ENCODE assay signal across 7 mouse cellular contexts in genomic region chr11:103132576-103133455, GRCm38 (mm10). TPM values are rescaled to one million over a fixed set of nuclear protein-coding genes. Genes with fewer than 3 reads are reported as not detected.
DNase-seq lines count a peak whose midpoint lies in the region; ATAC-seq lines count a peak whose summit lies in the region.

No protein-coding gene starts in this region.

- peak overlapping the region; percentile 98 for H3K9ac ChIP-seq in intestine, embryonic 15.5 days

- H3K27ac ChIP-seq in intestine, embryonic 15.5 days, result peak overlapping the region; percentile 96
- peak overlapping the region; percentile 100 for H3K27ac ChIP-seq in midbrain, embryonic 10.5 days (replicated peaks)

- H3K36me3 ChIP-seq in intestine, embryonic 15.5 days, result no peaks in the 10 kb centered on the region
- peaks cover 4% of the 10 kb centered on the region; the same call in 1 of the 2 replicates for H3K36me3 ChIP-seq in midbrain, embryonic 10.5 days

- intact Hi-C loops in gastrocnemius, postnatal 36 days (cut with DNase I), result loop anchor here (1.0 kb wide), 1 partner anchor 17 kb away; the partner anchor contains the start of gene Hexim1
- intact Hi-C loops in left cerebral cortex, postnatal 25 days (cut with DNase I), result loop anchor here (1.0 kb wide), 1 partner anchor 17 kb away; the partner anchor contains the start of gene Hexim1

- peaks cover 20% of the 10 kb centered on the region for H3K4me1 ChIP-seq in intestine, embryonic 15.5 days (replicated peaks)
- peaks cover 32% of the 10 kb centered on the region for H3K4me1 ChIP-seq in midbrain, embryonic 10.5 days

- ATAC-seq in intestine, embryonic 15.5 days, result peak; percentile 95

- WGBS in intestine, embryonic 15.5 days, result under 1% methylated on average over 58 of the region's 58 CpGs
- under 1% methylated on average over 54 of the region's 58 CpGs for WGBS in midbrain, embryonic 10.5 days

- peak overlapping the region; percentile 75 for H3K4me3 ChIP-seq in intestine, embryonic 15.5 days (replicated peaks)
- H3K4me3 ChIP-seq in midbrain, embryonic 10.5 days, result peak overlapping the region; percentile 93

- DNase-seq in adrenal gland, adult 2 months, result peak; percentile 100
- peak; percentile 100 for DNase-seq in embryo, embryonic 11.5 days (ENCODE audit: low read depth, low spot score)
- peak; percentile 100 for DNase-seq in gastrocnemius, postnatal 36 days
- DNase-seq in left cerebral cortex, postnatal 25 days (ENCODE audit: low spot score in 2 of 2), result peak; percentile 100
- peak; percentile 99 for DNase-seq in midbrain, embryonic 10.5 days (ENCODE audit: low spot score)
- peak; percentile 100 for DNase-seq in right cerebral cortex, postnatal 4 days

- H3K9me3 ChIP-seq in intestine, embryonic 15.5 days, result no peaks in the 10 kb centered on the region
- H3K9me3 ChIP-seq in midbrain, embryonic 10.5 days (replicated peaks), result no peaks in the 10 kb centered on the region

- peak overlapping the region; percentile 67 for H3K4me2 ChIP-seq in intestine, embryonic 15.5 days (replicated peaks)

- H3K27me3 ChIP-seq in intestine, embryonic 15.5 days (replicated peaks), result no peaks in the 10 kb centered on the region
- no peaks in the 10 kb centered on the region for H3K27me3 ChIP-seq in midbrain, embryonic 10.5 days (ENCODE audit: low read depth, poor library complexity, severe bottlenecking)

RNA-seq across cellular contexts. Expression of gene Hexim2, which starts 0.6 kb away (rescaled TPM):
- 1 to 10 TPM; 2.8 to 7.0 TPM for total RNA-seq in adrenal gland, adult 2 months (2021)
- 3.3 and 4.5 TPM in 2 replicates for polyA plus RNA-seq in adrenal gland, adult 2 months (2012; rRNA removed)
- total RNA-seq in gastrocnemius, postnatal 36 days (2021), result 1 to 10 TPM; 2.1 to 2.9 TPM
- 7.9 and 8.8 TPM in 2 replicates for polyA plus RNA-seq in intestine, embryonic 15.5 days (2015; fragmentation: Nextera tagmentation; extraction: Ambion mirVana)
- total RNA-seq in left cerebral cortex, postnatal 25 days (2021), result 10 to 100 TPM; 11.7 to 13.6 TPM
- 7.8 and 8.2 TPM in 2 replicates for polyA plus RNA-seq in midbrain, embryonic 10.5 days (2016; fragmentation: Nextera tagmentation; extraction: Ambion mirVana)

RNA-seq across cellular contexts. Expression of gene Hexim1, which starts 16.8 kb away (rescaled TPM):
- total RNA-seq in adrenal gland, adult 2 months (2021), result 10 to 100 TPM; 70.9 to 83.7 TPM
- 15.7 and 16.5 TPM in 2 replicates for polyA plus RNA-seq in adrenal gland, adult 2 months (2012; rRNA removed)
- 10 to 100 TPM; 14.7 to 17.0 TPM for total RNA-seq in gastrocnemius, postnatal 36 days (2021)
- polyA plus RNA-seq in intestine, embryonic 15.5 days (2015; fragmentation: Nextera tagmentation; extraction: Ambion mirVana), result 4.1 and 4.7 TPM in 2 replicates
- total RNA-seq in left cerebral cortex, postnatal 25 days (2021), result 10 to 100 TPM; 46.5 to 50.8 TPM
- polyA plus RNA-seq in midbrain, embryonic 10.5 days (2016; fragmentation: Nextera tagmentation; extraction: Ambion mirVana), result 2.3 and 2.7 TPM in 2 replicates

RNA-seq across cellular contexts. Expression of gene Acbd4, which starts 31.3 kb away (rescaled TPM):
- 100 to 1,000 TPM in 1 of 2 experiments, 10 to 100 TPM in 1; 88.4 to 175 TPM for total RNA-seq in adrenal gland, adult 2 months (2021)
- 70.3 and 91.9 TPM in 2 replicates for polyA plus RNA-seq in adrenal gland, adult 2 months (2012; rRNA removed)
- 10 to 100 TPM; 26.8 to 31.1 TPM for total RNA-seq in gastrocnemius, postnatal 36 days (2021)
- polyA plus RNA-seq in intestine, embryonic 15.5 days (2015; fragmentation: Nextera tagmentation; extraction: Ambion mirVana), result 17.4 and 22.0 TPM in 2 replicates
- total RNA-seq in left cerebral cortex, postnatal 25 days (2021), result 10 to 100 TPM; 68.9 to 70.7 TPM
- polyA plus RNA-seq in midbrain, embryonic 10.5 days (2016; fragmentation: Nextera tagmentation; extraction: Ambion mirVana), result 10.7 and 12.5 TPM in 2 replicates

RNA-seq across cellular contexts. Expression of gene Plcd3, which starts 31.4 kb away (rescaled TPM):
- total RNA-seq in adrenal gland, adult 2 months (2021), result 10 to 100 TPM in 1 of 2 experiments, 1 to 10 TPM in 1; 6.3 to 14.3 TPM
- 21.4 and 24.7 TPM in 2 replicates for polyA plus RNA-seq in adrenal gland, adult 2 months (2012; rRNA removed)
- total RNA-seq in gastrocnemius, postnatal 36 days (2021), result 1 to 10 TPM; 3.8 to 4.0 TPM
- polyA plus RNA-seq in intestine, embryonic 15.5 days (2015; fragmentation: Nextera tagmentation; extraction: Ambion mirVana), result 1.8 and 2.0 TPM in 2 replicates
- total RNA-seq in left cerebral cortex, postnatal 25 days (2021), result 10 to 100 TPM; 13.3 to 13.8 TPM
- 1.4 TPM in 2 replicates for polyA plus RNA-seq in midbrain, embryonic 10.5 days (2016; fragmentation: Nextera tagmentation; extraction: Ambion mirVana)

RNA-seq across cellular contexts. Expression of gene Fmnl1, which starts 38.1 kb away (rescaled TPM):
- total RNA-seq in adrenal gland, adult 2 months (2021), result 10 to 100 TPM; 18.9 to 24.2 TPM
- polyA plus RNA-seq in adrenal gland, adult 2 months (2012; rRNA removed), result 16.3 and 19.2 TPM in 2 replicates
- total RNA-seq in gastrocnemius, postnatal 36 days (2021), result 1 to 10 TPM; 3.6 to 5.6 TPM
- 2.0 and 2.2 TPM in 2 replicates for polyA plus RNA-seq in intestine, embryonic 15.5 days (2015; fragmentation: Nextera tagmentation; extraction: Ambion mirVana)
- 100 to 1,000 TPM; 146 to 197 TPM for total RNA-seq in left cerebral cortex, postnatal 25 days (2021)
- polyA plus RNA-seq in midbrain, embryonic 10.5 days (2016; fragmentation: Nextera tagmentation; extraction: Ambion mirVana), result 1.1 and 1.2 TPM in 2 replicates

Comparison
In these comparisons a context has a peak if more than half of its experiments do, and no peak if none do; other contexts are left out.
1. Peak in every context shown above with its lines: DNase-seq, ATAC-seq, H3K4me3 ChIP-seq and H3K27ac ChIP-seq.